Mouse (Mus musculus): ENCODE results near the gene Efna2. TPM values are rescaled to one million over a fixed set of nuclear protein-coding genes. Genes with fewer than 3 reads are reported as not detected.

Efna2 gene
- polyA plus RNA-seq (2014; fragmentation: Nextera tagmentation; extraction: Ambion mirVana), result 10.2 and 12.2 TPM in 2 replicates

GRCm38 (mm10) chr10:80179068-80180051 is at the start of gene Efna2:
TSS of gene Efna2 (plus strand) at chr10:80179482.
- peak within 1 kb of the TSS; percentile 54 for H3K27ac ChIP-seq (ENCODE audit: low read depth)
- no peaks in the 10 kb centered on the region for H3K9me3 ChIP-seq (ENCODE audit: control insufficient read depth, low read length)
- peaks cover 10% of the 10 kb centered on the region for H3K36me3 ChIP-seq (ENCODE audit: control insufficient read depth, insufficient read depth, low read length)
- H3K4me2 ChIP-seq (ENCODE audit: low read length), result peak within 1 kb of the TSS; percentile 71
- DNase-seq (ENCODE audit: low spot score), result no peak
- H3K4me3 ChIP-seq (ENCODE audit: low read depth, low read length), result peak within 1 kb of the TSS; percentile 70
- H3K27me3 ChIP-seq (replicated peaks; ENCODE audit: control insufficient read depth, insufficient read depth, low read length), result no peaks in the 10 kb centered on the region
- H3K9ac ChIP-seq (ENCODE audit: low read length), result peak within 1 kb of the TSS; percentile 83
- peaks cover 14% of the 10 kb centered on the region for H3K4me1 ChIP-seq (replicated peaks; ENCODE audit: control insufficient read depth, insufficient read depth, low read length)
- ATAC-seq (replicated peaks; ENCODE audit: low FRiP score, low TSS enrichment, low read depth), result peak; percentile 44
- WGBS, result 1% methylated on average over 94 of the region's 106 CpGs

- Histone ChIP-seq H3K4me1 (replicated peaks; ENCODE audit: control insufficient read depth, insufficient read depth, low read length) (peaks cover 13% of the 10 kb centered on the region; the same call in 1 of the 2 replicates), H3K4me2 (ENCODE audit: low read length) (no peak overlapping the region), H3K27me3 (replicated peaks; ENCODE audit: control insufficient read depth, insufficient read depth, low read length) (no peaks in the 10 kb centered on the region), H3K27ac (ENCODE audit: low read depth) (no peak overlapping the region), H3K36me3 (ENCODE audit: control insufficient read depth, insufficient read depth, low read length) (peaks cover 90% of the 10 kb centered on the region), H3K9me3 (ENCODE audit: control insufficient read depth, low read length) (no peaks in the 10 kb centered on the region), H3K4me3 (ENCODE audit: low read depth, low read length) (no peak overlapping the region), H3K9ac (ENCODE audit: low read length) (no peak overlapping the region)
- ATAC-seq (replicated peaks; ENCODE audit: low FRiP score, low TSS enrichment, low read depth) (no peak), DNase-seq (ENCODE audit: low spot score) (no peak)
- WGBS, result 91% methylated on average over 9 of the region's 9 CpGs
Measured at GRCm38 (mm10) chr10:80129846-80130245, 49.4 kb upstream of the Efna2 start.

GRCm38 (mm10) chr10:80130403-80131031 is 48.8 kb upstream of the Efna2 start:
- Histone ChIP-seq H3K9ac (ENCODE audit: low read length) (no peak overlapping the region), H3K9me3 (ENCODE audit: control insufficient read depth, low read length) (no peaks in the 10 kb centered on the region), H3K4me1 (replicated peaks; ENCODE audit: control insufficient read depth, insufficient read depth, low read length) (peaks cover 13% of the 10 kb centered on the region; the same call in 1 of the 2 replicates), H3K27ac (ENCODE audit: low read depth) (no peak overlapping the region; the same call in 1 of the 2 replicates), H3K4me2 (ENCODE audit: low read length) (no peak overlapping the region), H3K4me3 (ENCODE audit: low read depth, low read length) (no peak overlapping the region), H3K27me3 (replicated peaks; ENCODE audit: control insufficient read depth, insufficient read depth, low read length) (peaks cover under 1% of the 10 kb centered on the region; the same call in 1 of the 2 replicates), H3K36me3 (ENCODE audit: control insufficient read depth, insufficient read depth, low read length) (peaks cover 84% of the 10 kb centered on the region)
- 59% methylated on average over 18 of the region's 18 CpGs for WGBS
- ATAC-seq (replicated peaks; ENCODE audit: low FRiP score, low TSS enrichment, low read depth), result peak; percentile 32
- DNase-seq (ENCODE audit: low spot score), result peak; percentile 77

GRCm38 (mm10) chr10:80131316-80131951 is 47.8 kb upstream of the Efna2 start:
- no peak overlapping the region; the same call in 1 of the 2 replicates for H3K9ac ChIP-seq (ENCODE audit: low read length)
- H3K4me2 ChIP-seq (ENCODE audit: low read length), result peak overlapping the region; percentile 31
- ATAC-seq (replicated peaks; ENCODE audit: low FRiP score, low TSS enrichment, low read depth), result no peak; the same call in 1 of the 2 replicates

DNA sequence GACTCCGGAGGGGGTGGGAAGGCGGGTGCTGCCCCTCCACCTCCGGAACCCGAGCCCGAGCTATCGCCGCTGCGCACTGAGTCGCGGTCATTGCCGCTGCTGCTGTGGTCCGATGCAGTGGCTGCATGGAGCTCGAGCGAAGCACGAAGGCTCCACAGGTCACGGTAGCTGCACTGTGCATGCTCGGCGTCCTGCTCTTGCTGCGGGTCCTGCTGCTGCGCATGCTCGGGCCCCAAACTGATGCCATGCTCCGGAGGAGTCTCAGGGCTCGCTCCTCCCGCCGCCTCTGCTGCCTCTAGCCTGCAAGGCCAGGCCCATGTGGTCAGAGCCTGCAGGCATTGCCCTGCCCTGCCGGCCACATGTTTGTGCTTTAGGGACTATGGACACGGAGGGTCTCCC is 47.3 kb upstream of the Efna2 start:
- no peak overlapping the region for H3K4me3 ChIP-seq (ENCODE audit: low read depth, low read length)

More at GRCm38 (mm10) chr10:80131316-80131951, 47.8 kb upstream of the Efna2 start:
- no peaks in the 10 kb centered on the region for H3K9me3 ChIP-seq (ENCODE audit: control insufficient read depth, low read length)
- 18% methylated on average over 55 of the region's 55 CpGs for WGBS
- peaks cover 80% of the 10 kb centered on the region for H3K36me3 ChIP-seq (ENCODE audit: control insufficient read depth, insufficient read depth, low read length)
- H3K27me3 ChIP-seq (replicated peaks; ENCODE audit: control insufficient read depth, insufficient read depth, low read length), result peaks cover 10% of the 10 kb centered on the region
- peaks cover 14% of the 10 kb centered on the region; the same call in 1 of the 2 replicates for H3K4me1 ChIP-seq (replicated peaks; ENCODE audit: control insufficient read depth, insufficient read depth, low read length)
- no peak overlapping the region for H3K4me3 ChIP-seq (ENCODE audit: low read depth, low read length)
- peak; percentile 74 for DNase-seq (ENCODE audit: low spot score)
- H3K27ac ChIP-seq (ENCODE audit: low read depth), result no peak overlapping the region

DNA sequence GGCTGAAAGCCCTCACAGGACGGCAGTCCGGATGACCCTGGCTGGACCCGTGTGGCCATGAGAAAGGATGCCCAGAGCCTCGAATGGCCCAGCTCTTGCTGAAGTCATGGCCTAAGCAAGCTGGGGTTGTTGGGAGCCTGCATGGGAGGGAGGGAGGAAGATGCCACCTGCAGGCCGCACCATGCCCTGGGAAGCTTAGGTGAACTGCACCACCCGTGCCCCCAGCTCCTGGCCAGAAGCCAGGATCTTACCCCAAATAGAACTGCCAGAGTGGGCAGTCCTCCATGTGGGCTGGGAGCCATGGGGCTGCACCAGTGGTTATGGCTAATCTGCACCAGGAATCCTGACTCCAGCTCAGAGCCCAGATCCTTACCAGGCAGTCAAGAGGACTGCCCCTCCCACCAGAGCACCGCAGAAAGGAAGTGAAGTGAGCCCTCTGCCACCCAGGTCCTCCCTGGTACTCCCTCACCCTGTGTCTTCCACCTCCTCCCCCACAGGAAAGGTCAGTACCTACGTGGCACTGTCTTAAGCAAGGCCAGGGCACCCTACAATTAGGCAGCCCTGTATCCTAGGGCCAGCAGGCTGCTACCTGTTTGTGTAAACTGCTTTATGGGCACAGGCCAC is 45.9 kb upstream of the Efna2 start:
- 75% methylated on average over 8 of the region's 8 CpGs for WGBS
- ATAC-seq (replicated peaks; ENCODE audit: low FRiP score, low TSS enrichment, low read depth) (no peak), DNase-seq (ENCODE audit: low spot score) (no peak)
- Histone ChIP-seq H3K27ac (ENCODE audit: low read depth) (no peak overlapping the region), H3K27me3 (replicated peaks; ENCODE audit: control insufficient read depth, insufficient read depth, low read length) (peaks cover 25% of the 10 kb centered on the region), H3K4me3 (ENCODE audit: low read depth, low read length) (no peak overlapping the region), H3K4me2 (ENCODE audit: low read length) (no peak overlapping the region), H3K9me3 (ENCODE audit: control insufficient read depth, low read length) (no peaks in the 10 kb centered on the region), H3K9ac (ENCODE audit: low read length) (no peak overlapping the region), H3K36me3 (ENCODE audit: control insufficient read depth, insufficient read depth, low read length) (peaks cover 61% of the 10 kb centered on the region), H3K4me1 (replicated peaks; ENCODE audit: control insufficient read depth, insufficient read depth, low read length) (peaks cover 33% of the 10 kb centered on the region)

More for the DNA sequence above, 47.3 kb upstream of the Efna2 start:
- no peak for ATAC-seq (replicated peaks; ENCODE audit: low FRiP score, low TSS enrichment, low read depth)
- 44% methylated on average over 27 of the region's 27 CpGs for WGBS
- Histone ChIP-seq H3K36me3 (ENCODE audit: control insufficient read depth, insufficient read depth, low read length) (peaks cover 75% of the 10 kb centered on the region), H3K27ac (ENCODE audit: low read depth) (no peak overlapping the region), H3K4me1 (replicated peaks; ENCODE audit: control insufficient read depth, insufficient read depth, low read length) (peaks cover 19% of the 10 kb centered on the region), H3K27me3 (replicated peaks; ENCODE audit: control insufficient read depth, insufficient read depth, low read length) (peaks cover 15% of the 10 kb centered on the region), H3K4me2 (ENCODE audit: low read length) (peak overlapping the region; percentile 31), H3K9me3 (ENCODE audit: control insufficient read depth, low read length) (no peaks in the 10 kb centered on the region), H3K9ac (ENCODE audit: low read length) (no peak overlapping the region; the same call in 1 of the 2 replicates)
- no peak for DNase-seq (ENCODE audit: low spot score)

GRCm38 (mm10) chr10:80134421-80134820 is 44.9 kb upstream of the Efna2 start:
- H3K27me3 ChIP-seq (replicated peaks; ENCODE audit: control insufficient read depth, insufficient read depth, low read length), result peaks cover 25% of the 10 kb centered on the region
- peaks cover 50% of the 10 kb centered on the region for H3K36me3 ChIP-seq (ENCODE audit: control insufficient read depth, insufficient read depth, low read length)
- no peak for DNase-seq (ENCODE audit: low spot score)
- H3K27ac ChIP-seq (ENCODE audit: low read depth), result no peak overlapping the region
- H3K4me1 ChIP-seq (replicated peaks; ENCODE audit: control insufficient read depth, insufficient read depth, low read length), result peaks cover 34% of the 10 kb centered on the region
- no peak overlapping the region for H3K4me3 ChIP-seq (ENCODE audit: low read depth, low read length)
- no peak for ATAC-seq (replicated peaks; ENCODE audit: low FRiP score, low TSS enrichment, low read depth)
- no peaks in the 10 kb centered on the region for H3K9me3 ChIP-seq (ENCODE audit: control insufficient read depth, low read length)
- H3K9ac ChIP-seq (ENCODE audit: low read length), result no peak overlapping the region
- 89% methylated on average over 9 of the region's 9 CpGs for WGBS
- H3K4me2 ChIP-seq (ENCODE audit: low read length), result no peak overlapping the region

DNA sequence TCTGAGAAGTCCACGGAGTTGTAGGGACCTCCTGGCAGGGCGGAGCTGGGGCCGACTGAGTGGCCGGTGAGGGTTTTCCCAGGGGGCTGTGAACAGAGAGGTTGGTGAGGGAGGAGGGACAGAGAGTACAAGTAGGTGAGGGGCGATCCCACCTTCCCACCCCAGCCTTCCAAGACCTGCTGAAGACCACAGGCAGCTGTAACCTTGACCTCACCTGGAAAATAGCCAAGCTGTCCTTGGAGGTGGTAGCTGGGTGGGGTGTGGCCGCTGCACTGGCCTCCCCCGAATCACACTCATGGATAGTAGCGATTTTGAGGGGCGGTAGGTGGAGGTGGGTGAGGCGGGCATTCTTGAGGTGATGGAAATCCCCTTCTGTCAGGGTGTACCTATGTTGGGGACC is 44.1 kb upstream of the Efna2 start:
- Histone ChIP-seq H3K27ac (ENCODE audit: low read depth) (no peak overlapping the region), H3K4me3 (ENCODE audit: low read depth, low read length) (no peak overlapping the region), H3K4me1 (replicated peaks; ENCODE audit: control insufficient read depth, insufficient read depth, low read length) (peaks cover 31% of the 10 kb centered on the region), H3K9ac (ENCODE audit: low read length) (no peak overlapping the region), H3K4me2 (ENCODE audit: low read length) (no peak overlapping the region), H3K36me3 (ENCODE audit: control insufficient read depth, insufficient read depth, low read length) (peaks cover 43% of the 10 kb centered on the region), H3K27me3 (replicated peaks; ENCODE audit: control insufficient read depth, insufficient read depth, low read length) (peaks cover 25% of the 10 kb centered on the region), H3K9me3 (ENCODE audit: control insufficient read depth, low read length) (no peaks in the 10 kb centered on the region)
- 81% methylated on average over 10 of the region's 10 CpGs for WGBS
- DNase-seq (ENCODE audit: low spot score), result no peak
- no peak for ATAC-seq (replicated peaks; ENCODE audit: low FRiP score, low TSS enrichment, low read depth)
